Mouse (Mus musculus) CH12.LX (cell line): ENCODE data around the gene Gm20388. TPM values are rescaled to one million over a fixed set of nuclear protein-coding genes. Genes with fewer than 3 reads are reported as not detected.

Source experiments
- DNase-seq: peaks from one replicate; pipeline ENCODE4 v3.0.0-alpha.2; 2013; ENCODE audit errors: extremely low read depth
- H3K27ac ChIP-seq: 2 replicates; pipeline ENCODE4 v1.5.1; 2012; ENCODE audit warnings: low read depth, mild to moderate bottlenecking, control low read depth, moderate library complexity; ENCODE audit not compliant: insufficient read depth
- H3K27me3 ChIP-seq: replicated peaks from 2 replicates; pipeline ENCODE3; 2012; ENCODE audit warnings: inconsistent platforms
- H3K36me3 ChIP-seq, 2 experiments: replicated peaks in 1 of 2; 2 replicates each; pipeline versions ENCODE3 to v1.6.1; 2012; ENCODE audit warnings: inconsistent platforms in 1 of 2, low read length in 1 of 2, mild to moderate bottlenecking in 1 of 2, mixed read lengths in 1 of 2, moderate library complexity in 1 of 2; ENCODE audit not compliant: control insufficient read depth in 1 of 2, insufficient read depth in 1 of 2
- H3K4me1 ChIP-seq, 2 experiments: 2 replicates each; pipeline ENCODE4 v1.6.1; 2012; ENCODE audit warnings: inconsistent platforms in 1 of 2, moderate library complexity in 1 of 2; ENCODE audit not compliant: insufficient read depth in 2 of 2, control insufficient read depth in 1 of 2
- H3K4me2 ChIP-seq: 2 replicates; pipeline ENCODE4 v1.6.1; 2012; ENCODE audit warnings: low read depth, mild to moderate bottlenecking, control low read depth; ENCODE audit not compliant: poor library complexity, insufficient read depth, severe bottlenecking
- H3K4me3 ChIP-seq, 3 experiments: fragments of 150-350 bp in 1 of 3; sonication (generic) in 1 of 3; replicated peaks in 1 of 3; 2 replicates each; pipeline versions ENCODE3 to v1.5.1; 2011 to 2012; ENCODE audit warnings: low read depth in 2 of 3, low read length in 2 of 3, mild to moderate bottlenecking in 2 of 3, moderate library complexity in 2 of 3, control low read depth in 1 of 3, improper control_type of control experiment in 1 of 3, inconsistent platforms in 1 of 3, mixed read lengths in 1 of 3; ENCODE audit not compliant: poor library complexity in 1 of 3
- H3K79me2 ChIP-seq: replicated peaks from 2 replicates; pipeline ENCODE4 v1.6.1; 2012; ENCODE audit warnings: mild to moderate bottlenecking, moderate library complexity; ENCODE audit not compliant: control insufficient read depth, poor library complexity, insufficient read depth, severe bottlenecking; ENCODE audit errors: extremely low read depth
- H3K9ac ChIP-seq: 2 replicates; pipeline ENCODE4 v1.6.1; 2012; ENCODE audit warnings: low read depth, mild to moderate bottlenecking, control low read depth, moderate library complexity; ENCODE audit not compliant: insufficient read depth
- H3K9me3 ChIP-seq: replicated peaks from 2 replicates; pipeline ENCODE3; 2012; ENCODE audit warnings: low read length, inconsistent platforms, mixed read lengths
- BHLHE40 ChIP-seq: IDR thresholded peaks from 2 replicates; pipeline ENCODE4 v1.6.1; 2011; ENCODE audit warnings: mild to moderate bottlenecking, low read depth, low read length, improper control_type of control experiment
- E2F4 ChIP-seq: IDR thresholded peaks from 2 replicates; pipeline ENCODE4 v1.6.1; 2011; ENCODE audit warnings: low read depth, low read length, improper control_type of control experiment; ENCODE audit not compliant: insufficient replicate concordance
- ELF1 ChIP-seq: IDR thresholded peaks from 2 replicates; pipeline ENCODE4 v1.6.1; 2014; ENCODE audit warnings: low read depth, mild to moderate bottlenecking, inconsistent platforms, low read length, improper control_type of control experiment
- JUN ChIP-seq: IDR thresholded peaks from 2 replicates; pipeline ENCODE4 v1.6.1; 2011; ENCODE audit warnings: low read depth, mild to moderate bottlenecking, low read length, improper control_type of control experiment, moderate library complexity; ENCODE audit not compliant: insufficient read depth
- MAFK ChIP-seq: IDR thresholded peaks from 2 replicates; pipeline ENCODE4 v1.6.1; 2011; ENCODE audit warnings: low read length, improper control_type of control experiment; ENCODE audit not compliant: insufficient replicate concordance
- MEF2A ChIP-seq: IDR thresholded peaks from 2 replicates; pipeline ENCODE4 v1.6.1; 2014; ENCODE audit warnings: low read depth, mild to moderate bottlenecking, inconsistent platforms, low read length, improper control_type of control experiment, borderline replicate concordance
- MYC ChIP-seq: IDR thresholded peaks from 2 replicates; pipeline ENCODE4 v1.6.1; 2011; ENCODE audit warnings: low read depth, mild to moderate bottlenecking, improper control_type of control experiment, low read length
- NELFE ChIP-seq: IDR thresholded peaks from 2 replicates; pipeline ENCODE4 v1.6.1; 2011; ENCODE audit warnings: low read depth, low read length, improper control_type of control experiment
- NRF1 ChIP-seq: IDR thresholded peaks from 2 replicates; pipeline ENCODE4 v1.6.1; 2014; ENCODE audit warnings: low read depth, mild to moderate bottlenecking, inconsistent platforms, low read length, improper control_type of control experiment, moderate library complexity
- POLR2A ChIP-seq: IDR thresholded peaks from 2 replicates; pipeline ENCODE4 v1.6.1; 2011; ENCODE audit warnings: low read depth, mild to moderate bottlenecking, improper control_type of control experiment, low read length
- SIN3A ChIP-seq: IDR thresholded peaks from 2 replicates; pipeline ENCODE4 v1.6.1; 2012; ENCODE audit warnings: low read length, improper control_type of control experiment, inconsistent platforms
- SMC3 ChIP-seq: IDR thresholded peaks from 2 replicates; pipeline ENCODE4 v1.6.1; 2011; ENCODE audit warnings: low read depth, low read length, improper control_type of control experiment
- TCF12 ChIP-seq: IDR thresholded peaks from 2 replicates; pipeline ENCODE4 v1.6.1; 2014; ENCODE audit warnings: low read depth, mild to moderate bottlenecking, inconsistent platforms, low read length, improper control_type of control experiment
- UBTF ChIP-seq: IDR thresholded peaks from 2 replicates; pipeline ENCODE4 v1.6.1; 2012; ENCODE audit warnings: low read depth, mild to moderate bottlenecking, inconsistent platforms, low read length, improper control_type of control experiment, moderate library complexity
- USF1 ChIP-seq: IDR thresholded peaks from 2 replicates; pipeline ENCODE4 v1.6.1; 2014; ENCODE audit warnings: low read depth, mild to moderate bottlenecking, inconsistent platforms, low read length, improper control_type of control experiment
- USF2 ChIP-seq: conservative IDR thresholded peaks from 2 replicates; pipeline ENCODE4 v1.6.1; 2011; ENCODE audit warnings: low read depth, low read length, improper control_type of control experiment
- ZC3H11A ChIP-seq: IDR thresholded peaks from 2 replicates; pipeline ENCODE4 v1.6.1; 2012; ENCODE audit warnings: low read depth, mild to moderate bottlenecking, inconsistent platforms, low read length, improper control_type of control experiment
- ZNF384 ChIP-seq: IDR thresholded peaks from 2 replicates; pipeline ENCODE4 v1.6.1; 2012; ENCODE audit warnings: low read depth, low read length, improper control_type of control experiment, inconsistent platforms
- dilution Hi-C: fragments of 300-500 bp; cut with MboI; formaldehyde crosslinking; loops from 2 replicates; pipeline ENCODE4 v1.14.3; 2020; ENCODE audit warnings: low sequenced_read_pairs; ENCODE audit not compliant: extremely low pct_unique_long_range_greater_than_20kb, extremely low pct_ligation_motif_present
- in situ Hi-C: fragments of 300-500 bp; cut with MboI; formaldehyde crosslinking; loops from 3 replicates; pipeline ENCODE4 v1.14.3; 2019; ENCODE audit warnings: low sequenced_read_pairs, low pct_ligation_motif_present, low pct_unique_long_range_greater_than_20kb, mixed read lengths
- polyA plus RNA-seq: library from polyadenylated mRNA; unstranded; fragments of >175 nt; gene quantifications from 2 replicates; pipeline ENCODE4 v1.2.1, GENCODE M21; 2012; ENCODE audit warnings: low read depth; ENCODE audit not compliant: insufficient read length
- total RNA-seq, 2 experiments: library from RNA; depleted of rRNA; stranded (reverse); fragments of 300-350 nt in 1 of 2; fragments of >200 nt in 1 of 2; gene quantifications; 2 replicates each; pipeline ENCODE4 v1.2.3; 2012 to 2014

The Gm20388 gene
- total and polyA plus RNA-seq, 3 experiments, result 14.8 to 26.3 (median 22.2) TPM

- H3K27me3 ChIP-seq, result peaks cover 89% of the 10 kb centered on the region
- H3K4me2 ChIP-seq, result no peak overlapping the region
- DNase-seq, result no peak
- in situ Hi-C loops, result no loop called here
- peaks cover 8% of the 10 kb centered on the region for H3K9me3 ChIP-seq
- no peaks in the 10 kb centered on the region for H3K36me3 ChIP-seq
- dilution Hi-C loops, result no loop called here
- H3K4me3 ChIP-seq, result no peak overlapping the region
- H3K9ac ChIP-seq, result no peak overlapping the region
- TF ChIP-seq ZNF384, result no peak
- no peak for TF ChIP-seq TCF12
- TF ChIP-seq NRF1, result no peak
- no peak for TF ChIP-seq USF2
- TF ChIP-seq SIN3A, result no peak
- TF ChIP-seq MEF2A, result no peak
- TF ChIP-seq MAFK, result no peak
- TF ChIP-seq MYC, result no peak
- TF ChIP-seq USF1, result no peak
- no peak for TF ChIP-seq ZC3H11A
- TF ChIP-seq E2F4, result no peak
- no peak for TF ChIP-seq ELF1
- TF ChIP-seq JUN, result no peak
- TF ChIP-seq NELFE, result no peak
- no peak for TF ChIP-seq UBTF
- TF ChIP-seq SMC3, result no peak
- no peaks in the 10 kb centered on the region for H3K4me1 ChIP-seq
- H3K79me2 ChIP-seq, result no peaks in the 10 kb centered on the region
- H3K27ac ChIP-seq, result no peak overlapping the region
Observed at GRCm38 (mm10) chr8:120133169-120133568, 222.5 kb downstream of the Gm20388 start.

DNA sequence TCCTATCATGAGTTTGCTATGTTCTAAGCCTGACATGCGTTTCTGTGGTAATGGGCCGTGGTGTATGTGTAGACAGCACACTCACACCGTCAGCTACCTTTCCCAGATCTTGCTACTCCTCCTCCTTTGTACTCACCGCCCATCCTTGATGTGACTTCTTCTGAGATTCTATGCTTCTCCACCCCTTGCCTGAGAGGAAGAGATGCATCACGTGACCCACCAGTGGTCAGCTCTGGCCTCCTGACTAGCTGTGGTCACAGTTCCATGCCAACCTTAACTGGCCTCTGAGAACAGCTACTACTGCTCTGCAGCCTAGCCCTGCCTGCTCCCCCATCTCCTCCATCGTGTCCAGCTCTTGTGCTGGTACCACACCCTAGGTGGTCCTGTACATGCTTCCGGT is 225.0 kb downstream of the Gm20388 start:
- dilution Hi-C loops, result no loop called here
- Histone ChIP-seq H3K27ac (no peak overlapping the region), H3K79me2 (no peaks in the 10 kb centered on the region), H3K4me1 (no peaks in the 10 kb centered on the region), H3K4me2 (no peak overlapping the region), H3K36me3 (no peaks in the 10 kb centered on the region), H3K4me3 (no peak overlapping the region), H3K9ac (no peak overlapping the region)
- no peak for DNase-seq
- TF ChIP-seq NRF1 (no peak), USF1 (peak; percentile 5; the same call in 1 of the 2 replicates), MAFK (no peak), JUN (no peak), TCF12 (no peak), SMC3 (no peak), POLR2A (no peak), BHLHE40 (no peak)
- TF ChIP-seq, all 38 proteins: peak for 1
- in situ Hi-C loops, result no loop called here
- Histone ChIP-seq H3K9me3 (peaks cover 3% of the 10 kb centered on the region), H3K27me3 (peaks cover 92% of the 10 kb centered on the region)
